Mouse (Mus musculus): ENCODE data around the gene Rbfox2. TPM values are rescaled to one million over a fixed set of nuclear protein-coding genes. Genes with fewer than 3 reads are reported as not detected.

The Rbfox2 gene
- polyA plus RNA-seq, 2 experiments = 94.7 to 189 TPM

GRCm38 (mm10) chr15:77182800-77183199, 124.0 kb downstream of the Rbfox2 start:
- 47% methylated on average over 5 of the region's 5 CpGs for WGBS
- Histone ChIP-seq H3K27ac (replicated peaks; ENCODE audit: low read depth, low read length) (0 out of 2 replicates have a peak overlapping the region, but pooled peaks have one; percentile 52), H3K9ac (ENCODE audit: low read depth, low read length, severe bottlenecking) (no peak overlapping the region), H3K36me3 (ENCODE audit: control insufficient read depth, insufficient read depth, low read length) (0 out of 2 replicates have a peak, but pooled peaks cover 3% of the 10 kb centered on the region), H3K27me3 (ENCODE audit: control insufficient read depth, insufficient read depth, low read length) (no peaks in the 10 kb centered on the region), H3K4me1 (ENCODE audit: control insufficient read depth, insufficient read depth, low read length) (peaks cover 16% of the 10 kb centered on the region), H3K4me2 (replicated peaks; ENCODE audit: low read depth, low read length, severe bottlenecking) (no peak overlapping the region), H3K9me3 (ENCODE audit: control insufficient read depth, low read length) (no peaks in the 10 kb centered on the region), H3K4me3 (replicated peaks; ENCODE audit: low read length) (no peak overlapping the region)
- TF ChIP-seq POLR2A (IDR thresholded peaks at IDR 0.05; ENCODE audit: borderline replicate concordance, extremely low read depth, insufficient read depth, insufficient read length) = no peak
- ATAC-seq (ENCODE audit: low FRiP score, low read depth) (no peak), DNase-seq (ENCODE audit: low spot score) (no peak)

- H3K9me3 ChIP-seq (ENCODE audit: control insufficient read depth, low read length) = no peaks in the 10 kb centered on the region
- no peak for TF ChIP-seq POLR2A (IDR thresholded peaks at IDR 0.05; ENCODE audit: borderline replicate concordance, extremely low read depth, insufficient read depth, insufficient read length)
- H3K4me1 ChIP-seq (ENCODE audit: control insufficient read depth, insufficient read depth, low read length) = peaks cover 6% of the 10 kb centered on the region
- no peak overlapping the region for H3K4me2 ChIP-seq (replicated peaks; ENCODE audit: low read depth, low read length, severe bottlenecking)
- no peak overlapping the region for H3K9ac ChIP-seq (ENCODE audit: low read depth, low read length, severe bottlenecking)
- WGBS = 87% methylated on average over 5 of the region's 5 CpGs
- ATAC-seq (ENCODE audit: low FRiP score, low read depth) = no peak
- DNase-seq (ENCODE audit: low spot score) = no peak
- no peak overlapping the region for H3K27ac ChIP-seq (replicated peaks; ENCODE audit: low read depth, low read length)
- H3K4me3 ChIP-seq (replicated peaks; ENCODE audit: low read length) = no peak overlapping the region
- no peaks in the 10 kb centered on the region for H3K36me3 ChIP-seq (ENCODE audit: control insufficient read depth, insufficient read depth, low read length)
- H3K27me3 ChIP-seq (ENCODE audit: control insufficient read depth, insufficient read depth, low read length) = no peaks in the 10 kb centered on the region
Measured at GRCm38 (mm10) chr15:77174018-77174417, 132.8 kb downstream of the Rbfox2 start.

GRCm38 (mm10) chr15:77172414-77172813, 134.4 kb downstream of the Rbfox2 start:
- H3K36me3 ChIP-seq (ENCODE audit: control insufficient read depth, insufficient read depth, low read length) = no peaks in the 10 kb centered on the region
- H3K9ac ChIP-seq (ENCODE audit: low read depth, low read length, severe bottlenecking) = no peak overlapping the region
- H3K27ac ChIP-seq (replicated peaks; ENCODE audit: low read depth, low read length) = no peak overlapping the region
- WGBS = 79% methylated on average over 3 of the region's 3 CpGs
- peaks cover 5% of the 10 kb centered on the region for H3K4me1 ChIP-seq (ENCODE audit: control insufficient read depth, insufficient read depth, low read length)
- ATAC-seq (ENCODE audit: low FRiP score, low read depth) (no peak), DNase-seq (ENCODE audit: low spot score) (no peak)
- no peak for TF ChIP-seq POLR2A (IDR thresholded peaks at IDR 0.05; ENCODE audit: borderline replicate concordance, extremely low read depth, insufficient read depth, insufficient read length)
- H3K4me3 ChIP-seq (replicated peaks; ENCODE audit: low read length) = no peak overlapping the region
- H3K27me3 ChIP-seq (ENCODE audit: control insufficient read depth, insufficient read depth, low read length) = no peaks in the 10 kb centered on the region
- H3K4me2 ChIP-seq (replicated peaks; ENCODE audit: low read depth, low read length, severe bottlenecking) = no peak overlapping the region
- no peaks in the 10 kb centered on the region for H3K9me3 ChIP-seq (ENCODE audit: control insufficient read depth, low read length)

GRCm38 (mm10) chr15:77168781-77169180, 138.0 kb downstream of the Rbfox2 start:
- Histone ChIP-seq H3K36me3 (ENCODE audit: control insufficient read depth, insufficient read depth, low read length) (no peaks in the 10 kb centered on the region), H3K4me1 (ENCODE audit: control insufficient read depth, insufficient read depth, low read length) (peaks cover 2% of the 10 kb centered on the region), H3K9ac (ENCODE audit: low read depth, low read length, severe bottlenecking) (no peak overlapping the region), H3K9me3 (ENCODE audit: control insufficient read depth, low read length) (no peaks in the 10 kb centered on the region), H3K4me3 (replicated peaks; ENCODE audit: low read length) (no peak overlapping the region), H3K4me2 (replicated peaks; ENCODE audit: low read depth, low read length, severe bottlenecking) (no peak overlapping the region), H3K27ac (replicated peaks; ENCODE audit: low read depth, low read length) (no peak overlapping the region), H3K27me3 (ENCODE audit: control insufficient read depth, insufficient read depth, low read length) (no peaks in the 10 kb centered on the region)
- no peak for TF ChIP-seq POLR2A (IDR thresholded peaks at IDR 0.05; ENCODE audit: borderline replicate concordance, extremely low read depth, insufficient read depth, insufficient read length)
- 83% methylated on average over 2 of the region's 2 CpGs for WGBS
- DNase-seq (ENCODE audit: low spot score) (no peak), ATAC-seq (ENCODE audit: low FRiP score, low read depth) (no peak)

- peaks cover 27% of the 10 kb centered on the region for H3K4me1 ChIP-seq (ENCODE audit: control insufficient read depth, insufficient read depth, low read length)
- no peaks in the 10 kb centered on the region for H3K36me3 ChIP-seq (ENCODE audit: control insufficient read depth, insufficient read depth, low read length)
- H3K4me3 ChIP-seq (replicated peaks; ENCODE audit: low read length) = no peak overlapping the region
- DNase-seq (ENCODE audit: low spot score) (no peak), ATAC-seq (ENCODE audit: low FRiP score, low read depth) (no peak)
- no peaks in the 10 kb centered on the region for H3K27me3 ChIP-seq (ENCODE audit: control insufficient read depth, insufficient read depth, low read length)
- no peak for TF ChIP-seq POLR2A (IDR thresholded peaks at IDR 0.05; ENCODE audit: borderline replicate concordance, extremely low read depth, insufficient read depth, insufficient read length)
- WGBS = 90% methylated on average over 1 of the region's 1 CpGs
- H3K9me3 ChIP-seq (ENCODE audit: control insufficient read depth, low read length) = no peaks in the 10 kb centered on the region
- no peak overlapping the region for H3K27ac ChIP-seq (replicated peaks; ENCODE audit: low read depth, low read length)
- H3K9ac ChIP-seq (ENCODE audit: low read depth, low read length, severe bottlenecking) = no peak overlapping the region
- H3K4me2 ChIP-seq (replicated peaks; ENCODE audit: low read depth, low read length, severe bottlenecking) = no peak overlapping the region
Measured at GRCm38 (mm10) chr15:77166225-77166732, 140.5 kb downstream of the Rbfox2 start.
